Mouse (Mus musculus) embryonic facial prominence, embryonic 13.5 days (tissue): ENCODE measurements around the gene Hoxd13. TPM values are rescaled to one million over a fixed set of nuclear protein-coding genes. Genes with fewer than 3 reads are reported as not detected.

Experiments used
- ATAC-seq: fragments of 200-750 bp; cut with Nextera tagmentation; 2 replicates; pipeline ENCODE4 v1.8.0; 2017; ENCODE audit warnings: low read depth; ENCODE audit not compliant: insufficient number of reproducible peaks, insufficient read depth, low FRiP score, low TSS enrichment
- H3K27ac ChIP-seq: fragments of 300-500 bp; sonication (generic); 2 replicates; pipeline ENCODE4 v1.5.1; 2015; ENCODE audit warnings: moderate library complexity, mild to moderate bottlenecking, inconsistent platforms
- H3K27me3 ChIP-seq: fragments of 300-500 bp; sonication (generic); 2 replicates; pipeline ENCODE4 v1.6.1; 2015; ENCODE audit warnings: mild to moderate bottlenecking, inconsistent platforms
- H3K36me3 ChIP-seq: fragments of 300-500 bp; sonication (generic); 2 replicates; pipeline ENCODE4 v1.6.1; 2015; ENCODE audit warnings: mild to moderate bottlenecking, inconsistent platforms
- H3K4me1 ChIP-seq: fragments of 300-500 bp; sonication (generic); 2 replicates; pipeline ENCODE4 v1.6.1; 2015; ENCODE audit warnings: inconsistent platforms
- H3K4me2 ChIP-seq: fragments of 300-500 bp; sonication (generic); 2 replicates; pipeline ENCODE4 v1.6.1; 2015; ENCODE audit warnings: moderate library complexity, mild to moderate bottlenecking, inconsistent platforms
- H3K4me3 ChIP-seq: fragments of 300-500 bp; sonication (generic); 2 replicates; pipeline ENCODE4 v1.5.1; 2015; ENCODE audit warnings: mild to moderate bottlenecking, inconsistent platforms
- H3K9ac ChIP-seq: fragments of 300-500 bp; sonication (generic); 2 replicates; pipeline ENCODE4 v1.6.1; 2015; ENCODE audit warnings: mild to moderate bottlenecking, inconsistent platforms
- H3K9me3 ChIP-seq: fragments of 300-500 bp; sonication (generic); 2 replicates; pipeline ENCODE4 v1.6.1; 2016; ENCODE audit warnings: inconsistent platforms
- WGBS: fragments of 180-500 bp; shearing (Covaris S2); methylation state at CpG from one replicate; pipeline ENCODE4 v1.1.7; 2015; ENCODE audit warnings: mixed read lengths; 5-methylcytosine and 5-hydroxymethylcytosine counted together
- polyA plus RNA-seq: library from polyadenylated mRNA; unstranded; fragments of >200 nt; fragmentation: Nextera tagmentation; extraction: Ambion mirVana; gene quantifications from 2 replicates; pipeline ENCODE4 v1.2.1, GENCODE M21; 2015

Hoxd13 gene
- polyA plus RNA-seq, 1 experiment from 2014 or later, result not detected

DNA sequence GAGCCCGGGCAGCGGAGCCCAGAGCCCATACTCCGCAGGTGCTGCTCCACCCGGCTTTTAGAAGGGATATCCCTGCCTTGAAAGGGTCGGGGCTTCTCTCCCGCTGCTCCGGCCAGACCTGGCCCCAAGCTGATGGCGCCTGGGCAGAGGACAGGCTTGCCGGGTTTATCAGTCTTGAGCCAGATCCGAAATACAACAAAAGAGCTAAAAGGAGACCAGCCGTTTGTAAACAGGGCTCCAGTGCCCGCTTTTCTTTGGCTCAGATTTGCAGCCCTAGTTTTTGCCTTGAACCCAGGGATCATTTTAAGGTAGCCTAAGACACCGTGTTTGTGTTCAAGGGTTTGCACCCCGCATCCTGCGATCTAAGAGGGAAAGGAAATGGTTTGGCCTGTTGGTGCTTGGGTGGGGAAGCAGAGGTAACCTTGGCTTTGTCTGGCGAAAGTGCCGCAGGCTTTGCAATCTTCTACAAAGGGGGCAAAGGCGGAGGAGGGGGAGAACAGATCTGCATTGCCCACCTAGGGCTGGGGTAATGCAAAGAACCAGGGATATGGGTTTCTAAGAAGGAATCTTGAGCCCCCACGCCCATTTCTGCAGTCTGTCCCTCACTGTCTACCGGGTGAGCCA is 24.8 kb downstream of the Hoxd13 start:
- no peak overlapping the region for H3K9ac ChIP-seq
- H3K36me3 ChIP-seq, result no peaks in the 10 kb centered on the region
- no peak for ATAC-seq
- H3K27me3 ChIP-seq, result peaks cover 95% of the 10 kb centered on the region
- H3K27ac ChIP-seq, result no peak overlapping the region
- H3K4me3 ChIP-seq, result no peak overlapping the region
- H3K4me2 ChIP-seq, result no peak overlapping the region
- no peaks in the 10 kb centered on the region for H3K9me3 ChIP-seq
- WGBS, result 2% methylated on average over 20 of the region's 20 CpGs
- H3K4me1 ChIP-seq, result peaks cover 5% of the 10 kb centered on the region

- 3% methylated on average over 4 of the region's 4 CpGs for WGBS
- ATAC-seq, result no peak
- peaks cover 95% of the 10 kb centered on the region for H3K27me3 ChIP-seq
- H3K9me3 ChIP-seq, result no peaks in the 10 kb centered on the region
- H3K4me3 ChIP-seq, result no peak overlapping the region
- H3K9ac ChIP-seq, result no peak overlapping the region
- H3K4me2 ChIP-seq, result no peak overlapping the region
- peaks cover 10% of the 10 kb centered on the region for H3K4me1 ChIP-seq
- no peak overlapping the region for H3K27ac ChIP-seq
- no peaks in the 10 kb centered on the region for H3K36me3 ChIP-seq
These were observed 25.3 kb downstream of the Hoxd13 start for GRCm38 (mm10) chr2:74693432-74693827.

DNA sequence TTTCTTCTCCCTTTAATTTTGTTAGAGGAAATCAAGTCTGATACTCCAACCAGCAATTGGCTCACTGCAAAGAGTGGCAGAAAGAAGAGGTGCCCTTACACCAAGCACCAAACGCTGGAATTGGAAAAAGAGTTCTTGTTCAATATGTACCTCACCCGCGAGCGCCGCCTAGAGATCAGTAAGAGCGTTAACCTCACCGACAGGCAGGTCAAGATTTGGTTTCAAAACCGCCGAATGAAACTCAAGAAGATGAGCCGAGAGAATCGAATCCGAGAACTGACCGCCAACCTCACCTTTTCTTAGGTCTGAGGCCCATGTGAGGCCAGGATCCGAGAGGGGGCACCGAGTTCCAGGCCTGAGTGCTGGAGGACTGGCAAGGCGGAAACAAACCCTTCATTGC is 26.0 kb downstream of the Hoxd13 start:
- Histone ChIP-seq H3K27ac (no peak overlapping the region), H3K4me1 (peaks cover 14% of the 10 kb centered on the region), H3K4me3 (no peak overlapping the region), H3K27me3 (peaks cover 95% of the 10 kb centered on the region), H3K36me3 (no peaks in the 10 kb centered on the region), H3K4me2 (no peak overlapping the region), H3K9me3 (no peaks in the 10 kb centered on the region), H3K9ac (no peak overlapping the region)
- ATAC-seq, result no peak
- WGBS, result 1% methylated on average over 16 of the region's 16 CpGs

GRCm38 (mm10) chr2:74695383-74695782 is 27.3 kb downstream of the Hoxd13 start:
- no peak overlapping the region for H3K9ac ChIP-seq
- no peaks in the 10 kb centered on the region for H3K36me3 ChIP-seq
- no peaks in the 10 kb centered on the region for H3K9me3 ChIP-seq
- H3K4me3 ChIP-seq, result no peak overlapping the region
- 4% methylated on average over 1 of the region's 1 CpGs for WGBS
- no peak overlapping the region for H3K27ac ChIP-seq
- no peak overlapping the region for H3K4me2 ChIP-seq
- peaks cover 97% of the 10 kb centered on the region for H3K27me3 ChIP-seq
- ATAC-seq, result no peak
- peaks cover 14% of the 10 kb centered on the region for H3K4me1 ChIP-seq

DNA sequence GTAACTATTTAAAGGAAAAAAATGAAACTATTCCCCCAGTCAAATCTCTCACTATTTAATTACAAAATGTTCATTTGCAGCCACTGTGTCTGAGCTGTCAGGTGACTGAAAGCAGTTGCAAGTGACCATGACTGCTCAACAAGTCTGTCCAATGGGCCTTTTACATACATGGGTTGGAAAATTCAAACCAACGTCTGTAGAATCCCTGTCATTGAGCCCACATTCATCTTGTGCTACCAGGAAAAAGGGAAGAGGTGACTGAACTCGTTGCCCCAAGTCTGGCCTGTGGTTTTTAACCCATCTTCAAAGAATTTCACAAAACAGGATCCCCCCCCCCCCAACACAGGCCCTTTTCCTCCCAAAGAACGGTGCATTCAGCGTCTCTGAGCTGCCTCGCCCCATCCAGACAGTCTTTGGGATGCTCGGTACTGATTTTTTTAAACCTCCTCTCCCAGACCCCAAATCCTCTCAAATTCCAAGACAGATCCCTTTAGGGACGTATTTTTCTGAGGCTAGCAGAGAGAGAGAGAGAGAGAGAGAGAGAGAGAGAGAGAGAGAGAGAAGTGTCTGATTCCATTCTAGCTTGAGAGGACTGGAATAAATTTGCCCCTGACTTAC is 27.8 kb downstream of the Hoxd13 start:
- H3K9ac ChIP-seq, result no peak overlapping the region
- no peaks in the 10 kb centered on the region for H3K36me3 ChIP-seq
- 2% methylated on average over 7 of the region's 7 CpGs for WGBS
- peaks cover 100% of the 10 kb centered on the region for H3K27me3 ChIP-seq
- H3K4me2 ChIP-seq, result no peak overlapping the region
- H3K9me3 ChIP-seq, result no peaks in the 10 kb centered on the region
- no peak overlapping the region for H3K4me3 ChIP-seq
- H3K4me1 ChIP-seq, result peaks cover 14% of the 10 kb centered on the region
- H3K27ac ChIP-seq, result no peak overlapping the region
- ATAC-seq, result no peak

- Histone ChIP-seq H3K9ac (no peak overlapping the region), H3K27me3 (peaks cover 100% of the 10 kb centered on the region), H3K4me3 (no peak overlapping the region), H3K27ac (no peak overlapping the region), H3K9me3 (no peaks in the 10 kb centered on the region), H3K4me1 (peaks cover 14% of the 10 kb centered on the region), H3K4me2 (no peak overlapping the region), H3K36me3 (no peaks in the 10 kb centered on the region)
- WGBS, result 1% methylated on average over 34 of the region's 34 CpGs
- no peak for ATAC-seq
These were observed 28.6 kb downstream of the Hoxd13 start for GRCm38 (mm10) chr2:74696442-74697335.

GRCm38 (mm10) chr2:74697567-74698121 is 29.5 kb downstream of the Hoxd13 start, which contains the start of gene Hoxd9:
Hoxd9 (plus strand) TSS chr2:74697727.
- peak within 1 kb of the TSS; percentile 52 for H3K9ac ChIP-seq
- peak within 1 kb of the TSS; percentile 58 for H3K4me2 ChIP-seq
- H3K36me3 ChIP-seq, result no peaks in the 10 kb centered on the region
- H3K4me1 ChIP-seq, result peaks cover 14% of the 10 kb centered on the region
- peak within 1 kb of the TSS; percentile 37 for H3K4me3 ChIP-seq
- WGBS, result under 1% methylated on average over 43 of the region's 43 CpGs
- no peaks in the 10 kb centered on the region for H3K9me3 ChIP-seq
- no peak for ATAC-seq
- H3K27me3 ChIP-seq, result peaks cover 100% of the 10 kb centered on the region
- no peak within 1 kb of the TSS for H3K27ac ChIP-seq

GRCm38 (mm10) chr2:74698201-74699052 is 30.3 kb downstream of the Hoxd13 start:
- under 1% methylated on average over 86 of the region's 86 CpGs for WGBS
- Histone ChIP-seq H3K4me1 (peaks cover 14% of the 10 kb centered on the region), H3K4me3 (peak overlapping the region; percentile 37), H3K27ac (no peak overlapping the region), H3K27me3 (peaks cover 100% of the 10 kb centered on the region), H3K9me3 (no peaks in the 10 kb centered on the region), H3K36me3 (no peaks in the 10 kb centered on the region), H3K4me2 (peak overlapping the region; percentile 58), H3K9ac (peak overlapping the region; percentile 52)
- no peak for ATAC-seq

DNA sequence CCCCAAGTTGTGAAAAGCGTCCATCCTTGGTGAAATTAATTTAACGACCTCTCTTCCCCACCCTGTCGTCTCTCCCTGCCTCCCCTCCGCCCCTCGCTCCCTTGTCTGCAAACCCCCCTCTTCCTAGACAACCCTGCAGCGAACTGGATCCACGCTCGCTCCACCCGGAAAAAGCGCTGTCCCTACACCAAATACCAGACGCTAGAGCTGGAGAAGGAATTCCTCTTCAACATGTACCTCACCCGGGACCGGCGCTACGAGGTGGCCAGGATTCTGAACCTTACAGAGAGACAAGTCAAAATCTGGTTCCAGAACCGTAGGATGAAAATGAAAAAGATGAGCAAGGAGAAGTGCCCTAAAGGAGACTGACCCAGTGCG is 30.9 kb downstream of the Hoxd13 start:
- no peaks in the 10 kb centered on the region for H3K9me3 ChIP-seq
- H3K4me2 ChIP-seq, result peak overlapping the region; percentile 58; the same call in 1 of the 2 replicates
- ATAC-seq, result no peak
- H3K9ac ChIP-seq, result no peak overlapping the region
- H3K4me1 ChIP-seq, result peaks cover 14% of the 10 kb centered on the region
- H3K4me3 ChIP-seq, result 0 out of 2 replicates have a peak overlapping the region, but pooled peaks have one; percentile 37
- no peak overlapping the region for H3K27ac ChIP-seq
- no peaks in the 10 kb centered on the region for H3K36me3 ChIP-seq
- WGBS, result 2% methylated on average over 17 of the region's 17 CpGs
- H3K27me3 ChIP-seq, result peaks cover 100% of the 10 kb centered on the region

DNA sequence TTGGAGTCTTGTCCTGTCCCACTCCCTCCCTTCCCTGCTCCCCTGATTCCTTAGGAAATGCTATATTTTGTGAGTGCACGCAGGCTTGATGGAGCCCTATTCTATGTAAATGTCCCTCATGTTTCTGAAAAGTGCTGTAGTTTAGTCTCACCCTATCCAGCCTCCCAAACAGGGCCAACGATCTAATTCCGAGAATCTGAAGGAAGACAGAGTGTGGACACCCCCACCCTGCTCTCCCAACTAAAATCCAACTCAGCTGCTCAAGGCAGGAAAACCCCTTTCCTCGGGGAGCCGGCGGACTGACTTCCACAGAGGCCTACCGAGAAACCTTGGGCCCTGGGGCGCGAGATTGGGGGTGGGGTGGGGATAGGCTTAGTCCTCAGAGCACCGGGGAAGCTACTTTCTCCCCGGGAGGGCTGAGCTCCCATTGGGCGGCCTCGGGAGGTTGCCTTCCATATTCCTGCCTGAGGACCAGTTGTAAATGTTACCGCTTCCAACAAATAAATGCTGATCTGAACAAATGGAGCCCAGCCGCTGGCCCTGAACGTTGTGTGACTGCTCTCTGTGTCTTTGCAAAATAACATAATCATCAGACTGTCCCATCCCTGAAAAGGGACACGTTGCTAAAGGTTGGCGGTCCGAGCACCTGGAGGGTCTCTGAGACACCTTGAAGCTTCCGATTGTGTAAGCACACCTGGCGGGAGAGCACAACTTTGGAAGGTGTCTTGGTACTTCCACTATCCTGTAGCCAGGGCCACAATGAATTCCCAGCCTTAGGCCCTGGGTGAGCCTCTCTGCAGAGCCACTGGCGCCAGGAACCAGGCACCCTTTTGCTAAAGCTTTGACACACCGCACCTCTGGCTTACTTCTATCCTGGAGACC is 31.8 kb downstream of the Hoxd13 start:
- Histone ChIP-seq H3K9ac (no peak overlapping the region), H3K9me3 (no peaks in the 10 kb centered on the region), H3K4me2 (no peak overlapping the region), H3K27ac (no peak overlapping the region), H3K36me3 (no peaks in the 10 kb centered on the region), H3K4me1 (peaks cover 19% of the 10 kb centered on the region), H3K4me3 (no peak overlapping the region), H3K27me3 (peaks cover 100% of the 10 kb centered on the region)
- ATAC-seq, result no peak
- WGBS, result 2% methylated on average over 23 of the region's 23 CpGs
